Mouse (Mus musculus): ENCODE results near the gene Slc1a5.
A peak's percentile ranks its signal among the peaks of the same experiment; 100 is the strongest.

Slc1a5 gene

GRCm38 (mm10) chr7:16819794-16820193 is 38.7 kb downstream of the Slc1a5 start:
- DNase-seq (ENCODE audit: low read depth, low spot score): no peak

GRCm38 (mm10) chr7:16820271-16820763 is 39.2 kb downstream of the Slc1a5 start:
- DNase-seq (ENCODE audit: low read depth, low spot score): no peak

GRCm38 (mm10) chr7:16821091-16821490 is 40.0 kb downstream of the Slc1a5 start:
- DNase-seq (ENCODE audit: low read depth, low spot score): no peak

- no peak for DNase-seq (ENCODE audit: low read depth, low spot score)
These were observed 40.5 kb downstream of the Slc1a5 start for GRCm38 (mm10) chr7:16821669-16822101.

GRCm38 (mm10) chr7:16823734-16824133 is 42.6 kb downstream of the Slc1a5 start:
- peak; percentile 59 for DNase-seq (ENCODE audit: low read depth, low spot score)

GRCm38 (mm10) chr7:16825785-16826184 is 44.6 kb downstream of the Slc1a5 start:
- no peak for DNase-seq (ENCODE audit: low read depth, low spot score)

GRCm38 (mm10) chr7:16826571-16826970 is 45.4 kb downstream of the Slc1a5 start:
- DNase-seq (ENCODE audit: low read depth, low spot score): no peak

GRCm38 (mm10) chr7:16827274-16827673 is 46.1 kb downstream of the Slc1a5 start:
- DNase-seq (ENCODE audit: low read depth, low spot score): no peak

- no peak for DNase-seq (ENCODE audit: low read depth, low spot score)
These were observed 49.3 kb downstream of the Slc1a5 start for GRCm38 (mm10) chr7:16830449-16830848.

GRCm38 (mm10) chr7:16837916-16838803 is 57.0 kb downstream of the Slc1a5 start:
- no peak for DNase-seq (ENCODE audit: low read depth, low spot score)

GRCm38 (mm10) chr7:16838804-16839426 is 57.8 kb downstream of the Slc1a5 start:
- no peak for DNase-seq (ENCODE audit: low read depth, low spot score)

GRCm38 (mm10) chr7:16839427-16840108 is 58.4 kb downstream of the Slc1a5 start:
- DNase-seq (ENCODE audit: low read depth, low spot score): no peak

- DNase-seq (ENCODE audit: low read depth, low spot score): no peak
These were observed 59.0 kb downstream of the Slc1a5 start for GRCm38 (mm10) chr7:16840109-16840491.

- DNase-seq (ENCODE audit: low read depth, low spot score): no peak
These were observed 59.9 kb downstream of the Slc1a5 start for GRCm38 (mm10) chr7:16841078-16841477.

- no peak for DNase-seq (ENCODE audit: low read depth, low spot score)
These were observed 60.7 kb downstream of the Slc1a5 start for GRCm38 (mm10) chr7:16841561-16842560.

GRCm38 (mm10) chr7:16842645-16843063 is 61.5 kb downstream of the Slc1a5 start, which contains the start of gene Prkd2:
Gene Prkd2 (plus strand): TSS chr7:16842902.
- peak; percentile 79 for DNase-seq (ENCODE audit: low read depth, low spot score)

- no peak for DNase-seq (ENCODE audit: low read depth, low spot score)
These were observed 62.5 kb downstream of the Slc1a5 start for GRCm38 (mm10) chr7:16843441-16844171.

- no peak for DNase-seq (ENCODE audit: low read depth, low spot score)
These were observed 63.5 kb downstream of the Slc1a5 start for GRCm38 (mm10) chr7:16844696-16845071.

- DNase-seq (ENCODE audit: low read depth, low spot score): peak; percentile 37
These were observed 64.1 kb downstream of the Slc1a5 start for GRCm38 (mm10) chr7:16845072-16845819.

All from skeletal muscle tissue, adult 2 months (tissue).